Mouse (Mus musculus) thymus, postnatal 36 days (tissue): ENCODE measurements around the gene Egf.

Experiments used
- DNase-seq, 2 experiments: peaks; one replicate each; pipeline ENCODE4 v3.0.0; 2022; ENCODE audit warnings: mixed read lengths in 2 of 2

Gene Egf

GRCm38 (mm10) chr3:129714542-129715145 lies 40.5 kb downstream of the Egf start:
- no peak for DNase-seq

- peak; percentile 17 to 18 for DNase-seq
Measured at GRCm38 (mm10) chr3:129708157-129708556, 47.0 kb downstream of the Egf start.

GRCm38 (mm10) chr3:129698882-129699281 lies 56.2 kb downstream of the Egf start:
- DNase-seq, result no peak

- DNase-seq, result no peak
Measured at GRCm38 (mm10) chr3:129698365-129698764, 56.8 kb downstream of the Egf start.

GRCm38 (mm10) chr3:129697691-129698090 lies 57.4 kb downstream of the Egf start:
- no peak for DNase-seq

- DNase-seq, result no peak
Measured at GRCm38 (mm10) chr3:129695943-129696342, 59.2 kb downstream of the Egf start.

- no peak for DNase-seq
Measured at GRCm38 (mm10) chr3:129693581-129693980, 61.5 kb downstream of the Egf start.

GRCm38 (mm10) chr3:129692816-129693215 lies 62.3 kb downstream of the Egf start:
- DNase-seq, result peak in 1 of 2 experiments; percentile 12

- DNase-seq, result no peak
Measured at GRCm38 (mm10) chr3:129687429-129687828, 67.7 kb downstream of the Egf start.

- peak; percentile 16 to 22 for DNase-seq
Measured at GRCm38 (mm10) chr3:129686698-129687333, 68.3 kb downstream of the Egf start.

- no peak for DNase-seq
Measured at GRCm38 (mm10) chr3:129686196-129686595, 68.9 kb downstream of the Egf start.

GRCm38 (mm10) chr3:129683060-129683679 lies 71.9 kb downstream of the Egf start:
- peak; percentile 22 to 40 for DNase-seq

- DNase-seq, result no peak
Measured at GRCm38 (mm10) chr3:129682389-129682788, 72.7 kb downstream of the Egf start.

- no peak for DNase-seq
Measured at GRCm38 (mm10) chr3:129681841-129682240, 73.3 kb downstream of the Egf start.

GRCm38 (mm10) chr3:129680258-129680657 lies 74.9 kb downstream of the Egf start:
- no peak for DNase-seq

- no peak for DNase-seq
Measured at GRCm38 (mm10) chr3:129675923-129676322, 79.2 kb downstream of the Egf start.

- no peak for DNase-seq
Measured at GRCm38 (mm10) chr3:129663906-129664305, 91.2 kb downstream of the Egf start.

- peak; percentile 54 to 66 for DNase-seq
Measured at GRCm38 (mm10) chr3:129658776-129659175, 96.3 kb downstream of the Egf start.

- no peak for DNase-seq
Measured at GRCm38 (mm10) chr3:129657775-129658174, 97.3 kb downstream of the Egf start.

GRCm38 (mm10) chr3:129657222-129657621 lies 97.9 kb downstream of the Egf start:
- no peak for DNase-seq

GRCm38 (mm10) chr3:129656540-129656939 lies 98.6 kb downstream of the Egf start:
- DNase-seq, result no peak

- DNase-seq, result no peak
Measured at GRCm38 (mm10) chr3:129652476-129652875, 102.6 kb downstream of the Egf start.

- DNase-seq, result no peak
Measured at GRCm38 (mm10) chr3:129651765-129652164, 103.4 kb downstream of the Egf start.

- no peak for DNase-seq
Measured at GRCm38 (mm10) chr3:129650931-129651330, 104.2 kb downstream of the Egf start.
